8 mouse cellular contexts compared by ENCODE assay signal in the genomic region with DNA sequence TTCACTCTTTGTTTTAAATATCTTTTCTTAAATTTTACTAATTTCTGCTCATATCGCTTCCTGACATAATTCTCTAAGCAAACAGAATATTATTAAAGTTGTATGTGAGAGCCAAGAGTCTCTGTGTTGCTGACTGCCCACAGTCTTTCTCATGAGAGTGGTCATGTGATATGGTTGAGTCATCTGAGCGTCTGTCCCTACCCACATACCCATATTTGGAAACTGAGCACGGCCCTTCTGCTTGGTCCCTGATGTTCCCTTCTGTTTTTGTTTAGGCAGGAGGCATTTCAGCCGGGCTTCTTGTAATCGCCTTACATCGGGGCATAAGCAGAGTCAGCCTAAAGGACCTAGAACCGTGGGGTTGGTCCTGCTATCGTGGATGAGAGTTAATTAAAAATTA.
DNase-seq lines count a peak whose midpoint lies in the region; ATAC-seq lines count a peak whose summit lies in the region.

No protein-coding gene starts in this region.

- 0 out of 2 replicates have a peak, but pooled peaks have one; percentile 47 for ATAC-seq in cerebellum, adult (ENCODE audit: insufficient number of reproducible peaks, low FRiP score, low TSS enrichment)
- peak; percentile 58; the same call in 1 of the 2 replicates for ATAC-seq in common myeloid progenitor, adult 5-6 weeks (replicated peaks; ENCODE audit: low read depth, poor library complexity, severe bottlenecking)

- no peak for DNase-seq in cerebellum, adult 8-10 months
- DNase-seq in layer of hippocampus, adult 11-12 months (ENCODE audit: low spot score): peak; percentile 67
- DNase-seq in layer of hippocampus, postnatal 10 days (ENCODE audit: low spot score in 2 of 2): no peak
- DNase-seq in lung, postnatal 25 days (ENCODE audit: low spot score): peak; percentile 59
- no peak for DNase-seq in T-cell, adult 2 months (ENCODE audit: low spot score)
- no peak for DNase-seq in kidney, postnatal 14 days

Comparison
In these comparisons a context has a peak if more than half of its experiments do, and no peak if none do; other contexts are left out.
1. DNase-seq: peak in layer of hippocampus, adult 11-12 months (single experiment) and lung, postnatal 25 days (single experiment); none in cerebellum, adult 8-10 months (single experiment), layer of hippocampus, postnatal 10 days (0 of 2), T-cell, adult 2 months (single experiment) and kidney, postnatal 14 days (single experiment).